Mouse (Mus musculus) limb, embryonic 10.5 days (tissue): ENCODE results near the gene Il7r. TPM values are rescaled to one million over a fixed set of nuclear protein-coding genes. Genes with fewer than 3 reads are reported as not detected.

Experiments used
- polyA plus RNA-seq: library from polyadenylated mRNA; unstranded; fragments of >200 nt; fragmentation: Nextera tagmentation; extraction: Ambion mirVana; gene quantifications from 2 replicates; pipeline ENCODE4 v1.2.1, GENCODE M21; 2016

Gene Il7r
- polyA plus RNA-seq, 1 experiment from 2014 or later = not detected

Other genes starting within 250 kb of the Il7r start
- not detected in 2 replicates for gene Ugt3a2, start 194.6 kb downstream of the Il7r start, polyA plus RNA-seq
- gene Capsl, start 94.1 kb downstream of the Il7r start, polyA plus RNA-seq = 0.70 and 0.90 TPM in 2 replicates
- 0.14 and 0.23 TPM in 2 replicates for gene Spef2, start 218.7 kb upstream of the Il7r start, polyA plus RNA-seq